Comparison of ENCODE assay signal across 10 mouse cellular contexts in the genomic region with DNA sequence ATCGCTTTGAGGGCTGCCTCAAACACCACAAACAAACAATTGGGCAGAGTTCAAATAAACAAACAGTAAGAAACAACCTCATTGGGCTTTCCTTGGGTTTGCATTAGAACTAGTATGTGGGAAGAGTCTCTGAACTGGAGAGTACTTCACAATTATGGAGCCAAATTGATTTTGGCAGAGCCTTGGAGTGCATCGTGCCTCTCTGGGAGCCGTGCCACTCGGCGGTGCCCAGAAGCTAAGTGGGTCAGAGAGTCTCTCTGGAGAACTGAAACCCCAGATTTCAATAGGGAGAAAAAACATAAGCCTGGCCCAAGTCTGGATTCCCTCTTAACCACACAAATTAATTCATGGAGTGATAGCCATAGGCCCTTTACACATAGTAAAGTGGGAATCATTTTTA.
DNase-seq lines count a peak whose midpoint lies in the region; ATAC-seq and TF ChIP-seq lines count a peak whose summit lies in the region.
"Had no signal": no experiment of that assay in that cellular context is flagged by ENCODE, and none has a peak within 500 bp of the region (broad histone marks: within the 10 kb centered on the region; RNA-seq: fewer than 3 reads in every experiment).

No protein-coding gene starts in this region.

- H3K36me3 ChIP-seq in embryonic facial prominence, embryonic 14.5 days (ENCODE audit: control insufficient read depth, insufficient read depth, low read length), result no peaks in the 10 kb centered on the region
- H3K36me3 ChIP-seq in embryonic facial prominence, embryonic 10.5 days (replicated peaks), result no peaks in the 10 kb centered on the region
- H3K36me3 ChIP-seq in lung, postnatal 0 days (ENCODE audit: insufficient read depth, low read length), result no peaks in the 10 kb centered on the region
- H3K36me3 ChIP-seq: hindbrain, embryonic 13.5 days had no signal

- H3K27me3 ChIP-seq in embryonic facial prominence, embryonic 14.5 days (replicated peaks; ENCODE audit: control insufficient read depth, insufficient read depth, low read length), result no peaks in the 10 kb centered on the region
- H3K27me3 ChIP-seq in embryonic facial prominence, embryonic 10.5 days (replicated peaks; ENCODE audit: low read depth, poor library complexity, severe bottlenecking), result no peaks in the 10 kb centered on the region
- no peaks in the 10 kb centered on the region for H3K27me3 ChIP-seq in lung, postnatal 0 days (replicated peaks; ENCODE audit: insufficient read depth, low read length)
- H3K27me3 ChIP-seq: hindbrain, embryonic 13.5 days had no signal

- no peaks in the 10 kb centered on the region for H3K4me1 ChIP-seq in embryonic facial prominence, embryonic 14.5 days (ENCODE audit: control insufficient read depth, insufficient read depth, low read length)
- no peaks in the 10 kb centered on the region for H3K4me1 ChIP-seq in embryonic facial prominence, embryonic 10.5 days
- H3K4me1 ChIP-seq in lung, adult 2 months (ENCODE audit: control insufficient read depth, insufficient read depth, low read length), result no peaks in the 10 kb centered on the region
- H3K4me1 ChIP-seq in lung, postnatal 0 days (ENCODE audit: insufficient read depth, low read depth, low read length), result no peaks in the 10 kb centered on the region
- H3K4me1 ChIP-seq in olfactory bulb, adult 2 months (ENCODE audit: control insufficient read depth, insufficient read depth, low read length), result 0 out of 2 replicates have a peak, but pooled peaks cover 2% of the 10 kb centered on the region

- H3K4me3 ChIP-seq in embryonic facial prominence, embryonic 14.5 days (ENCODE audit: low read depth, low read length), result no peak overlapping the region
- H3K4me3 ChIP-seq in embryonic facial prominence, embryonic 10.5 days, result no peak overlapping the region
- H3K4me3 ChIP-seq in lung, adult 2 months (replicated peaks; ENCODE audit: extremely low read depth, low read depth, low read length), result no peak overlapping the region
- H3K4me3 ChIP-seq in lung, postnatal 0 days (ENCODE audit: low read depth, low read length), result no peak overlapping the region
- H3K4me3 ChIP-seq in olfactory bulb, adult 2 months (ENCODE audit: insufficient read depth, low read depth, low read length), result no peak overlapping the region
- H3K4me3 ChIP-seq: hindbrain, embryonic 13.5 days; megakaryocyte, embryonic 14.5 days had no signal

- DNase-seq in embryonic facial prominence, embryonic 14.5 days (ENCODE audit: low spot score), result peak; percentile 48
- DNase-seq in embryonic facial prominence, embryonic 10.5 days (ENCODE audit: low spot score), result no peak
- DNase-seq in lung, adult 2 months, result peak; percentile 15
- DNase-seq in lung, postnatal 0 days (ENCODE audit: low spot score), result no peak
- DNase-seq in gastrocnemius, postnatal 10 days, result peak; percentile 35
- DNase-seq in kidney, adult 18-20 months, result no peak
- no peak for DNase-seq in ovary, postnatal 14 days (ENCODE audit: low spot score)

- WGBS in embryonic facial prominence, embryonic 14.5 days, result 80% methylated on average over 5 of the region's 5 CpGs
- WGBS in embryonic facial prominence, embryonic 10.5 days, result 92% methylated on average over 5 of the region's 5 CpGs
- 56% methylated on average over 5 of the region's 5 CpGs for WGBS in lung, adult 2 months
- 61% methylated on average over 5 of the region's 5 CpGs for WGBS in lung, postnatal 0 days
- WGBS in olfactory bulb, adult 2 months, result 39% methylated on average over 5 of the region's 5 CpGs

- TF ChIP-seq EP300 in lung, postnatal 0 days (IDR thresholded peaks at IDR 0.05), result no peak

- TF ChIP-seq CTCF in lung, adult 2 months (IDR thresholded peaks at IDR 0.05; ENCODE audit: insufficient read depth, low read length), result no peak
- TF ChIP-seq CTCF in lung, postnatal 0 days (IDR thresholded peaks at IDR 0.05), result no peak
- no peak for TF ChIP-seq CTCF in olfactory bulb, adult 2 months (IDR thresholded peaks at IDR 0.05; ENCODE audit: insufficient read depth, low read depth, low read length)

- no peak overlapping the region for H3K27ac ChIP-seq in embryonic facial prominence, embryonic 14.5 days (replicated peaks; ENCODE audit: low read depth, low read length)
- H3K27ac ChIP-seq in embryonic facial prominence, embryonic 10.5 days (replicated peaks), result no peak overlapping the region
- H3K27ac ChIP-seq in lung, postnatal 0 days (ENCODE audit: low read length), result no peak overlapping the region
- peak overlapping the region; percentile 29; the same call in 1 of the 2 replicates for H3K27ac ChIP-seq in olfactory bulb, adult 2 months (ENCODE audit: insufficient read depth, low read depth, low read length)
- H3K27ac ChIP-seq: hindbrain, embryonic 13.5 days had no signal

- no peak for ATAC-seq in embryonic facial prominence, embryonic 14.5 days (ENCODE audit: low read depth)
- ATAC-seq in lung, postnatal 0 days, result no peak

- no peaks in the 10 kb centered on the region for H3K9me3 ChIP-seq in embryonic facial prominence, embryonic 14.5 days (ENCODE audit: control insufficient read depth, low read length)
- H3K9me3 ChIP-seq in embryonic facial prominence, embryonic 10.5 days, result no peaks in the 10 kb centered on the region
- H3K9me3 ChIP-seq in lung, postnatal 0 days (ENCODE audit: low read length), result no peaks in the 10 kb centered on the region
- H3K9me3 ChIP-seq: hindbrain, embryonic 13.5 days; megakaryocyte, embryonic 14.5 days had no signal

- no peak overlapping the region for H3K9ac ChIP-seq in embryonic facial prominence, embryonic 14.5 days (ENCODE audit: low read depth, low read length)
- H3K9ac ChIP-seq in lung, postnatal 0 days (replicated peaks; ENCODE audit: low read depth), result no peak overlapping the region
- H3K9ac ChIP-seq: hindbrain, embryonic 13.5 days had no signal

- TF ChIP-seq POLR2A in lung, adult 2 months (IDR thresholded peaks at IDR 0.05; ENCODE audit: borderline replicate concordance, extremely low read depth, low read depth, low read length), result no peak
- TF ChIP-seq POLR2A in olfactory bulb, adult 2 months (IDR thresholded peaks at IDR 0.05; ENCODE audit: insufficient read depth, low read depth, low read length), result no peak

- no peak overlapping the region for H3K4me2 ChIP-seq in embryonic facial prominence, embryonic 14.5 days (ENCODE audit: low read depth, low read length)
- no peak overlapping the region for H3K4me2 ChIP-seq in lung, postnatal 0 days (replicated peaks; ENCODE audit: low read depth, low read length)
- H3K4me2 ChIP-seq: hindbrain, embryonic 13.5 days had no signal

Comparison
In these comparisons a context has a peak if more than half of its experiments do, and no peak if none do; other contexts are left out.
1. DNase-seq: peak in embryonic facial prominence, embryonic 14.5 days (single experiment), lung, adult 2 months (single experiment) and gastrocnemius, postnatal 10 days (single experiment); none in embryonic facial prominence, embryonic 10.5 days (single experiment), lung, postnatal 0 days (single experiment), kidney, adult 18-20 months (single experiment) and ovary, postnatal 14 days (single experiment).